Mouse (Mus musculus) urinary bladder, postnatal 25 days (tissue): ENCODE results near the gene Grin3a.

Source experiments
- DNase-seq: peaks from one replicate; pipeline ENCODE4 v3.0.0; 2022; ENCODE audit warnings: low spot score

Grin3a gene

GRCm38 (mm10) chr4:49845612-49845985 lies at the start of gene Grin3a:
Grin3a (minus strand) TSS chr4:49845744.
- DNase-seq = peak; percentile 6

GRCm38 (mm10) chr4:49891835-49892301 lies 46.3 kb upstream of the Grin3a start:
- DNase-seq = no peak

- DNase-seq = no peak
Measured at GRCm38 (mm10) chr4:49877084-49877483, 31.5 kb upstream of the Grin3a start.

- DNase-seq = no peak
Measured at GRCm38 (mm10) chr4:49860611-49861010, 15.1 kb upstream of the Grin3a start.

GRCm38 (mm10) chr4:49844828-49845611 lies 524 bp downstream of the Grin3a start:
- DNase-seq = no peak

- DNase-seq = no peak
Measured at GRCm38 (mm10) chr4:49844274-49844827, 1.2 kb downstream of the Grin3a start.

- DNase-seq = no peak
Measured at GRCm38 (mm10) chr4:49843787-49844186, 1.8 kb downstream of the Grin3a start.

GRCm38 (mm10) chr4:49832035-49832434 lies 13.5 kb downstream of the Grin3a start:
- DNase-seq = no peak

GRCm38 (mm10) chr4:49813852-49814251 lies 31.7 kb downstream of the Grin3a start:
- DNase-seq = no peak

- no peak for DNase-seq
Measured at GRCm38 (mm10) chr4:49806791-49807190, 38.8 kb downstream of the Grin3a start.

- no peak for DNase-seq
Measured at GRCm38 (mm10) chr4:49799338-49799737, 46.2 kb downstream of the Grin3a start.

- DNase-seq = no peak
Measured at GRCm38 (mm10) chr4:49788971-49789370, 56.6 kb downstream of the Grin3a start.

GRCm38 (mm10) chr4:49742847-49743246 lies 102.7 kb downstream of the Grin3a start:
- DNase-seq = no peak

GRCm38 (mm10) chr4:49741942-49742341 lies 103.6 kb downstream of the Grin3a start:
- DNase-seq = no peak

- DNase-seq = no peak
Measured at GRCm38 (mm10) chr4:49740796-49741766, 104.5 kb downstream of the Grin3a start.

- DNase-seq = no peak
Measured at GRCm38 (mm10) chr4:49739561-49739960, 106.0 kb downstream of the Grin3a start.

GRCm38 (mm10) chr4:49729326-49729725 lies 116.2 kb downstream of the Grin3a start:
- no peak for DNase-seq

GRCm38 (mm10) chr4:49723908-49724307 lies 121.6 kb downstream of the Grin3a start:
- DNase-seq = no peak

- DNase-seq = no peak
Measured at GRCm38 (mm10) chr4:49691405-49692194, 153.9 kb downstream of the Grin3a start.

GRCm38 (mm10) chr4:49688594-49689288 lies 156.8 kb downstream of the Grin3a start:
- DNase-seq = peak; percentile 24

- DNase-seq = no peak
Measured at GRCm38 (mm10) chr4:49681812-49682211, 163.7 kb downstream of the Grin3a start, which contains the start of gene Ppp3r2. Ppp3r2 (minus strand) TSS chr4:49682024.
